Mouse (Mus musculus) kidney, adult 11 months (tissue): Measurements from ENCODE around the gene 2010111I01Rik.
"Not testable (repeated sequence)": the region's sequence is repeated elsewhere in the genome, so short reads cannot be mapped to it uniquely, and the experiment has no call there.

Experiments
- DNase-seq: peaks from one replicate; pipeline ENCODE4 v3.0.0; 2022

The 2010111I01Rik gene

GRCm38 (mm10) chr13:63082555-63083136, 118.0 kb downstream of the 2010111I01Rik start:
- DNase-seq = no peak

GRCm38 (mm10) chr13:63083139-63083538, 118.4 kb downstream of the 2010111I01Rik start:
- DNase-seq = not testable (repeated sequence)

GRCm38 (mm10) chr13:63083663-63084062, 119.0 kb downstream of the 2010111I01Rik start:
- no peak for DNase-seq

- no peak for DNase-seq
These were observed 123.4 kb downstream of the 2010111I01Rik start for GRCm38 (mm10) chr13:63087865-63088683.

- no peak for DNase-seq
These were observed 124.8 kb downstream of the 2010111I01Rik start for GRCm38 (mm10) chr13:63089513-63089912.

- DNase-seq = no peak
These were observed 126.6 kb downstream of the 2010111I01Rik start for GRCm38 (mm10) chr13:63091246-63091645.

- no peak for DNase-seq
These were observed 127.6 kb downstream of the 2010111I01Rik start for GRCm38 (mm10) chr13:63092299-63092698.

- DNase-seq = no peak
These were observed 128.2 kb downstream of the 2010111I01Rik start for GRCm38 (mm10) chr13:63092874-63093273.

GRCm38 (mm10) chr13:63093636-63094035, 128.9 kb downstream of the 2010111I01Rik start:
- no peak for DNase-seq

GRCm38 (mm10) chr13:63094317-63095131, 129.8 kb downstream of the 2010111I01Rik start:
- no peak for DNase-seq

GRCm38 (mm10) chr13:63096764-63097163, 132.1 kb downstream of the 2010111I01Rik start:
- DNase-seq = peak; percentile 66

- no peak for DNase-seq
These were observed 132.8 kb downstream of the 2010111I01Rik start for GRCm38 (mm10) chr13:63097440-63097930.

- no peak for DNase-seq
These were observed 137.1 kb downstream of the 2010111I01Rik start for GRCm38 (mm10) chr13:63101761-63102160.

GRCm38 (mm10) chr13:63102848-63103585, 138.3 kb downstream of the 2010111I01Rik start:
- DNase-seq = no peak

GRCm38 (mm10) chr13:63106574-63106973, 141.9 kb downstream of the 2010111I01Rik start:
- no peak for DNase-seq

- DNase-seq = no peak
These were observed 143.9 kb downstream of the 2010111I01Rik start for GRCm38 (mm10) chr13:63108601-63109000.

- DNase-seq = no peak
These were observed 146.8 kb downstream of the 2010111I01Rik start for GRCm38 (mm10) chr13:63111297-63112042.

- no peak for DNase-seq
These were observed 147.4 kb downstream of the 2010111I01Rik start for GRCm38 (mm10) chr13:63112043-63112597.

GRCm38 (mm10) chr13:63112598-63113372, 148.1 kb downstream of the 2010111I01Rik start:
- DNase-seq = no peak

- no peak for DNase-seq
These were observed 149.2 kb downstream of the 2010111I01Rik start for GRCm38 (mm10) chr13:63113881-63114301.
